Mouse (Mus musculus) hindbrain, embryonic 13.5 days (tissue): Measurements from ENCODE around the gene Trib2. TPM values are rescaled to one million over a fixed set of nuclear protein-coding genes. Genes with fewer than 3 reads are reported as not detected.
A peak's percentile ranks its signal among the peaks of the same experiment; 100 is the strongest.

Source experiments
- ATAC-seq: fragments of 200-750 bp; cut with Nextera tagmentation; 2 replicates; pipeline ENCODE4 v1.8.0; 2017; ENCODE audit warnings: moderate TSS enrichment; ENCODE audit not compliant: low FRiP score
- H3K27ac ChIP-seq: fragments of 300-500 bp; sonication (generic); 2 replicates; pipeline ENCODE4 v1.5.1; 2015; ENCODE audit warnings: inconsistent platforms, mild to moderate bottlenecking, moderate library complexity
- H3K27me3 ChIP-seq: fragments of 300-500 bp; sonication (generic); 2 replicates; pipeline ENCODE4 v1.6.1; 2015; ENCODE audit warnings: mild to moderate bottlenecking, inconsistent platforms
- H3K36me3 ChIP-seq: fragments of 300-500 bp; sonication (generic); 2 replicates; pipeline ENCODE4 v1.6.1; 2015; ENCODE audit warnings: mild to moderate bottlenecking, inconsistent platforms
- H3K4me1 ChIP-seq: fragments of 300-500 bp; sonication (generic); replicated peaks from 2 replicates; pipeline ENCODE4 v1.6.1; 2015; ENCODE audit warnings: inconsistent platforms
- H3K4me2 ChIP-seq: fragments of 300-500 bp; sonication (generic); 2 replicates; pipeline ENCODE4 v1.6.1; 2015; ENCODE audit warnings: inconsistent platforms, mild to moderate bottlenecking, moderate library complexity
- H3K4me3 ChIP-seq: fragments of 300-500 bp; sonication (generic); 2 replicates; pipeline ENCODE4 v1.5.1; 2015; ENCODE audit warnings: mild to moderate bottlenecking, inconsistent platforms
- H3K9ac ChIP-seq: fragments of 300-500 bp; sonication (generic); 2 replicates; pipeline ENCODE4 v1.6.1; 2015; ENCODE audit warnings: mild to moderate bottlenecking, inconsistent platforms
- H3K9me3 ChIP-seq: fragments of 300-500 bp; sonication (generic); 2 replicates; pipeline ENCODE4 v1.6.1; 2016; ENCODE audit warnings: inconsistent platforms
- WGBS: fragments of 180-500 bp; shearing (Covaris S2); methylation state at CpG from one replicate; pipeline ENCODE4 v1.1.7; 2015; 5-methylcytosine and 5-hydroxymethylcytosine counted together
- polyA plus RNA-seq: library from polyadenylated mRNA; unstranded; fragments of >200 nt; fragmentation: Nextera tagmentation; extraction: Ambion mirVana; gene quantifications from 2 replicates; pipeline ENCODE4 v1.2.1, GENCODE M21; 2015

Trib2 gene
- polyA plus RNA-seq, 1 experiment from 2014 or later: 128 TPM

DNA sequence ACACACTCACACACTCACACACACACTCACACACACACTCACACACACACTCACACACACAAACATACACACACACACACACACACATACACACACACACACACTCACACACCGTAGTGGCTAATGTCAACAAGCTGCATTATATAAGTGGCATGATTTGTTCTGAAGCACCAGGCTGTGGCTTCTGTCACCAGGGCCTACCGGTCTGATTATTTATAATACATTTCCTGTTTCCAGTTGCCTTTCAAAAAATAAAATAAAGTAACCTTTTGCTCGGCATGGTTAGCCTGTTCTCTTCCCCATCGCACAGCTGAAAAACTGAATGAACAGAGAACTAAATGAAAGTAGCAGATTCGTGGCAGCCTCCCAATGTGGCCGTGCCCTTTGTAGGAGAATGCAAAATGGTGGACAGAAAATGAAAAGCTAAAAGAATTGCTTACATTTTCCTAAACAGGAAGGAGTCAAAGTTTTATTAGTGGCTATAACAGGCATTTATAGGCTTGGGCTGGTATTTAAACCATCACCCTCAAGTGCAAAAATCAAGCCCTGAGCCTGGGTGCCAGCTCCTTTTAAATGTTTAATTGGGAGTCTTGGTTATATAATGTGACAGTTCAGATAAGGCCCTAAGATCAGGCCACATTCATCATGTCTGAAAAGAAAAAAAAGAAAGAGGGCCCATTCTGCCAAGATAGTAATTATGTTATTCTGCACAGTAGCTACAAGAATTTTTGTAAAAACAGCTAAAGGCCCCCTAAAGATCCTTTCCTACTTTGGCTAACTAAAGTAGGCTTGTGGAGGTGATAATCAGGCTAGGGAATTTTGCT lies 4.4 kb downstream of the Trib2 start:
- H3K4me3 ChIP-seq: peak overlapping the region; percentile 88
- no peaks in the 10 kb centered on the region for H3K27me3 ChIP-seq
- H3K36me3 ChIP-seq: peaks cover 26% of the 10 kb centered on the region
- peak overlapping the region; percentile 86 for H3K4me2 ChIP-seq
- ATAC-seq: no peak
- H3K27ac ChIP-seq: peak overlapping the region; percentile 99
- H3K4me1 ChIP-seq: peaks cover 53% of the 10 kb centered on the region
- WGBS: 20% methylated on average over 6 of the region's 6 CpGs
- H3K9ac ChIP-seq: peak overlapping the region; percentile 98
- no peaks in the 10 kb centered on the region for H3K9me3 ChIP-seq

DNA sequence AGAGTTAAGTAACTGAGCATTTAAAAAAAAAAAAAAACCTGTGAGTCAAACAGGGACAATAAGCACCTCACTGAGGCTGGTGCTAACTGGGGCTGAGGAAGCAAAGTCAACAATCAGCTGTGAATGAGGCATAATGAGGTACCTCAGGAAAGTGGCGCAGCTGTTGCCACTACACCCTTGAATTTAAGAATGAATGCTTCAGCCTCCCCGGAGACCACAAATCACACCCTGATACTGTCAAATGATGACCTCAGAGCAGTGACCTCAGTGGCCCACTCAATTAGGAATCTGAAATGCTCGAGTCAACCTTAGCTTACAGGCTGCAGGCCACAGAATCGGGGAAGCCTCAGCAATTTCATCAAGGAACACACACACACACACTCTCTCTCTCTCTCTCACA lies 5.0 kb downstream of the Trib2 start:
- Histone ChIP-seq H3K4me3 (peak overlapping the region; percentile 88), H3K27ac (peak overlapping the region; percentile 99), H3K27me3 (no peaks in the 10 kb centered on the region), H3K9me3 (no peaks in the 10 kb centered on the region), H3K36me3 (peaks cover 32% of the 10 kb centered on the region), H3K4me2 (peak overlapping the region; percentile 86), H3K4me1 (peaks cover 57% of the 10 kb centered on the region), H3K9ac (peak overlapping the region; percentile 98)
- no peak for ATAC-seq
- WGBS: 11% methylated on average over 4 of the region's 4 CpGs

DNA sequence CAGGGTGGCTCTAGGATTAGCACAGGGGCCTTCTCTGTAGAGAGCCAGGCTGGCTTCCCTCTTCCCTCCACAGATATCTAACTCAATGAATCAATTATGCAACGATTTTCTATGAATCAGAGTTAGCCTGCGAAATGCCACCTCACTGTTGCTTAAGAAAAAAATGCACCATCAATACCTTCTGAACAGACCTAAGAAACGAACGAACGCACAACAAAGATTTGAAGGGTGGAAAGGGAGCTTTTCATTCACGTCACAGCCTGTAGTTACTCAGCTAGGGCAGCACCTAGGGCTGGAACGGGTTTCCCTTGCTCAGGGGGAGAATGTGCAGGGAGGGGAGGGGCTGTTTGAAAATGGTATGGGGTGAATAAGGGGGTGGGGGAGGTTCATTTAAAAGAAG lies 5.8 kb downstream of the Trib2 start:
- ATAC-seq: no peak
- Histone ChIP-seq H3K9me3 (no peaks in the 10 kb centered on the region), H3K27ac (peak overlapping the region; percentile 99), H3K4me3 (peak overlapping the region; percentile 88), H3K27me3 (no peaks in the 10 kb centered on the region), H3K4me2 (peak overlapping the region; percentile 86), H3K9ac (peak overlapping the region; percentile 98), H3K36me3 (peaks cover 40% of the 10 kb centered on the region), H3K4me1 (peaks cover 65% of the 10 kb centered on the region)
- WGBS: 21% methylated on average over 7 of the region's 7 CpGs

DNA sequence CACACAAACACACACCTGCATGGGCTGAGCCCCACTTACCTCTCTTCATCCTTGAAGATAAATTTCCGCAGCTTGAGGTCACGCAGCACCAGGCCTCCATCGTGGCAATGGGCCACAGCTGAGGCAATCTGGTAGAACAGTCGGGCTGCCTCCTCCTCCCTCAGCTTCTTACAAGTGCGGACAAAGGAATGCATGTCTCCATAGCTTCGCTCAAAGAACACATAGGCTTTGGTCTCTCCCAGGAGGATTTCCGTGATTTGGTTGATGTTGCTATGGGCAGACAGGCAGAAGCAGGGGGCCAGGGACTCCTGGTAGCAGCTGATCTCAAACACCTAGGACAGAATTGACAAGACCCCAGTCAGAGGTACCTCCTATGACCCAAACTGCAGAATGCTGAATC lies 7.1 kb downstream of the Trib2 start:
- 51% methylated on average over 7 of the region's 7 CpGs for WGBS
- ATAC-seq: no peak
- Histone ChIP-seq H3K4me2 (peak overlapping the region; percentile 86), H3K9me3 (no peaks in the 10 kb centered on the region), H3K9ac (peak overlapping the region; percentile 65), H3K27ac (no peak overlapping the region), H3K4me3 (peak overlapping the region; percentile 29), H3K36me3 (peaks cover 53% of the 10 kb centered on the region), H3K4me1 (peaks cover 78% of the 10 kb centered on the region), H3K27me3 (no peaks in the 10 kb centered on the region)

DNA sequence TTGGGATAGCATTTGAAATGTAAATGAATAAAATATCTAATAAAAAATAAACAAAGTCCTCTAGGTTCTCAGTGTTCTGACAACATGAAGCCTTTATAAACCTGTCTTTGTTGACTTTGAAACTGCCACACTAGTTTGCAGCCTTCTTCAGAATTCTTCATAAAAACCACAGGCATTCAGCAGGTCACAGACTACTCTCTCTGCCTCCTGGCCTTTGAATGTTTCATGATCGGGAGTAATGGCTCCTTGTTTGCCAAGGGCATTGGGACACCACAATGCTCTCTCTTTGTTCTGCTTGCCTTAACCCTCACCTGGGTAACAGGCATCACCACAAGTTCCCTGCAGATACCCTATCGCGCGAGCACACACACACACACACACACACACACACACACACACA lies 7.5 kb downstream of the Trib2 start:
- 89% methylated on average over 4 of the region's 4 CpGs for WGBS
- peak overlapping the region; percentile 65; the same call in 1 of the 2 replicates for H3K9ac ChIP-seq
- peaks cover 82% of the 10 kb centered on the region for H3K4me1 ChIP-seq
- no peaks in the 10 kb centered on the region for H3K9me3 ChIP-seq
- H3K4me2 ChIP-seq: peak overlapping the region; percentile 86
- peak overlapping the region; percentile 29; the same call in 1 of the 2 replicates for H3K4me3 ChIP-seq
- H3K27me3 ChIP-seq: no peaks in the 10 kb centered on the region
- ATAC-seq: no peak
- no peak overlapping the region for H3K27ac ChIP-seq
- H3K36me3 ChIP-seq: peaks cover 56% of the 10 kb centered on the region

- H3K27ac ChIP-seq: no peak overlapping the region
- peaks cover 91% of the 10 kb centered on the region for H3K4me1 ChIP-seq
- peaks cover 66% of the 10 kb centered on the region for H3K36me3 ChIP-seq
Measured at GRCm38 (mm10) chr12:15808186-15808800, 8.4 kb downstream of the Trib2 start.

GRCm38 (mm10) chr12:15804931-15805331 lies 11.8 kb downstream of the Trib2 start:
- Histone ChIP-seq H3K36me3 (peaks cover 94% of the 10 kb centered on the region), H3K9ac (no peak overlapping the region), H3K4me1 (peaks cover 98% of the 10 kb centered on the region), H3K4me3 (no peak overlapping the region), H3K4me2 (no peak overlapping the region), H3K9me3 (no peaks in the 10 kb centered on the region), H3K27me3 (no peaks in the 10 kb centered on the region), H3K27ac (0 out of 2 replicates have a peak overlapping the region, but pooled peaks have one; percentile 53)
- WGBS: 41% methylated on average over 1 of the region's 1 CpGs
- no peak for ATAC-seq

More at GRCm38 (mm10) chr12:15808186-15808800, 8.4 kb downstream of the Trib2 start:
- Histone ChIP-seq H3K27me3 (no peaks in the 10 kb centered on the region), H3K4me3 (no peak overlapping the region), H3K9ac (no peak overlapping the region), H3K4me2 (no peak overlapping the region), H3K9me3 (no peaks in the 10 kb centered on the region)
- 94% methylated on average over 5 of the region's 5 CpGs for WGBS
- no peak for ATAC-seq

DNA sequence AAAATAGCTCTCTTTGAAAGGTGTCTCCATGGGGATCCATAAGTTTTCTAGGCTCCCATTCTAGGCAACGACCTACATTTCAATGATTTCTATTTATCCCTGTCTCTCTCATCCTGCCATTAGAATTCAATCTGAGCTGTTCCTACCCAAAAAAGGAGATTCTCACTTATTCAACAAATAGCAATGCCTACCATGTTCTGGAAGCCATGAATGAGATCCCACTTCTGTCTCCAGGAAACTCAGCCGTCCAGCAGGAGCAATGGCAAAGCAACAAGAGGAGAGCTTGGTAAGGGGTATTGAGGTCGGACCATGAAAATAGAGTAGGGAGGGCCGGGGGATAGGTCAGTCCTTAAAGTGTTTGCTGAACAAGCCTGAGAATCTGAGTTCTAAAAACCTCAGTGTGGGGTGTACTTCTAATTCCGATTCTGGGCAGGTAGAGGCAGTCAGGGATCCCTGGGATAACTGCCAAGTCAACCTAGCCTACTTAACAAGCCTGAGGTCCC lies 12.7 kb downstream of the Trib2 start:
- Histone ChIP-seq H3K36me3 (peaks cover 94% of the 10 kb centered on the region), H3K4me2 (no peak overlapping the region), H3K4me3 (no peak overlapping the region), H3K9ac (no peak overlapping the region), H3K9me3 (no peaks in the 10 kb centered on the region), H3K27ac (no peak overlapping the region), H3K27me3 (no peaks in the 10 kb centered on the region), H3K4me1 (peaks cover 97% of the 10 kb centered on the region)
- 78% methylated on average over 5 of the region's 5 CpGs for WGBS
- no peak for ATAC-seq

DNA sequence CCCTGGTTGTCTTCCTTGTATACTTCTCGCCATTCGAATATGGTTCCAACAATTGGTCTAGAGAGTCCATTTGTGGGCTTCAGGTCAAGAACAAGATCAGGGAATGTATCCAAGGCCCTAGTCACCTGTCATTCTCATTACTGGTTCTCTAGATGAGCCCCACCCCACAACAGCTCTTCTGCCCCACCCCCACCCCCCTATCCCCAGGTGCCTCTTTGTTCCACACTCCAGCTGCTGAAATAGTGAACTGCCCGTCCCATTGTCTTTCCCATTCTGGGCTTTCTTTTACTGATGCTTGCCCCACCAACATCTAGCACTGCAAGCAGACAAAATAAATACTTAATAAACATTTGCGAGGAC lies 15.2 kb downstream of the Trib2 start:
- Histone ChIP-seq H3K4me3 (no peak overlapping the region), H3K9ac (no peak overlapping the region), H3K36me3 (peaks cover 95% of the 10 kb centered on the region), H3K27me3 (no peaks in the 10 kb centered on the region), H3K27ac (peak overlapping the region; percentile 25; the same call in 1 of the 2 replicates), H3K4me2 (no peak overlapping the region), H3K4me1 (peaks cover 96% of the 10 kb centered on the region), H3K9me3 (no peaks in the 10 kb centered on the region)
- no peak for ATAC-seq
- 88% methylated on average over 4 of the region's 4 CpGs for WGBS

DNA sequence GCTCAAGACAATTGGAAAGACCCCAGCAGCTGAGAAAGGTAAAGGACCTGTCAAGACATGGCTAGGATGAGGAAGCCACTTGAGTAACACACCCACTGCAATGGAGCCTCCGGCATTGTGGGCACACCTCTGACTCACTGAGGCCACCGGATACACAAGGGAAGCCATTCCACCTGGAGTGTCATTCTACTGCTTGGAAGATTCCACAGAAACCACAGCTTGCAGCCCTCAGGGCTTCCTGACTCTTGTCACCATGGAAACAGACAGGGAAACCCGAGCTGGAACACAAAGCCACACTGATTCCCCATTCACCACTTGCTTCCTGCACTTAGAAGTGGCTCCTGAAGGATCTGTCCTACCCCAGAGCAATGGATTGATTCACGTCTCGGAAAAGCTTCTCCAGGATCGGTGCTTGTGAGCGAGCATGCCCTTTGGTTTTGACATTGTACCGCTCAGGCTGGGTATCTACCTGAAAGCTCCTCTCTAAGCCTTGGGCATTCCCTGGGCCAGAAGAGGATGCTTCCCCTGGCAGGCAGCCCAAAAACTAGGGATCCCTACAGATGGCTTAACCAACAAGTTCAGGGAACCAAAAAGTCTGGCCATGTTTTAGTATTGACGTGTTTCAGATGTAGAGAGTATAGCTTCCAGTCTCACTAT lies 15.7 kb downstream of the Trib2 start:
- ATAC-seq: peak; percentile 60; the same call in 1 of the 2 replicates
- Histone ChIP-seq H3K4me1 (peaks cover 96% of the 10 kb centered on the region), H3K9ac (no peak overlapping the region), H3K9me3 (no peaks in the 10 kb centered on the region), H3K27ac (peak overlapping the region; percentile 25), H3K4me3 (no peak overlapping the region), H3K27me3 (no peaks in the 10 kb centered on the region), H3K36me3 (peaks cover 95% of the 10 kb centered on the region), H3K4me2 (0 out of 2 replicates have a peak overlapping the region, but pooled peaks have one; percentile 1)
- 62% methylated on average over 9 of the region's 9 CpGs for WGBS

DNA sequence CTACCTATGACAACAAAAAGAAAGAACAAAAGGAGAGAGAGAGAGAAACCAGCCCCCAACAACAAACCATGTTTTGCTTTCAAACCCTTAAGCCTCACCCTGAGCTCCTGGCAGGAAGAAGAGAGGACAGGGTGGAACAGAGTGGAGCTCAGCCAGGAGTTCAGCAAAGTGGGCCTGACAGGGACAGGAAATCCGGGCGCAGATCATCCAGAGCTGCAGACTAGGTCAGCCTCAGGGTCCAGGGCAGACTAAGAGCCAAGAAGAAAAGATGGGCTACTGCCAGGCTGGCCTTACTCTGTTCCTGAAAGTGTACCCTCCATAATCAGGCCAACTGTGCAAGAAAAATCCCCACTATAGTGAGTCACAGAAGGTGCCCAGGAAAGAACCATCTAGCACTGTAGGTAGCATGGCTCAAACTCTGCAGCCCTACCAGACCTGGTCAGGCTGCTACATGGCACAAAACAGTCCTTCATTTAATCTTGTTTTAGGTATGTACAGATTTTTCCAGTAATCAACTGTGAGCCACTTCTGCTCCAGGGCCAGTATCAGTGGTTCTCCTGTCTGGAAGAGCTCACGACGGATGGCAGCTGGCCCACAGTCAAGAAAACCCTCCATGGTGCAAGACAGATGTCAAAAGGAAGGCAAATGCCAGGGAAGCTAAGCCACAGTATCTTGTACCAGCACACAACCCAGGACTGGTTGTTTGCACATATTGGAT lies 16.4 kb downstream of the Trib2 start:
- 0 out of 2 replicates have a peak overlapping the region, but pooled peaks have one; percentile 1 for H3K4me2 ChIP-seq
- H3K27ac ChIP-seq: peak overlapping the region; percentile 25; the same call in 1 of the 2 replicates
- H3K4me1 ChIP-seq: peaks cover 93% of the 10 kb centered on the region
- WGBS: 81% methylated on average over 4 of the region's 4 CpGs
- ATAC-seq: 0 out of 2 replicates have a peak, but pooled peaks have one; percentile 14
- H3K4me3 ChIP-seq: no peak overlapping the region
- no peak overlapping the region for H3K9ac ChIP-seq
- H3K9me3 ChIP-seq: no peaks in the 10 kb centered on the region
- no peaks in the 10 kb centered on the region for H3K27me3 ChIP-seq
- peaks cover 93% of the 10 kb centered on the region for H3K36me3 ChIP-seq
